Mouse (Mus musculus) G1E-ER4 (cell line): ENCODE results near the gene Tceanc2. TPM values are rescaled to one million over a fixed set of nuclear protein-coding genes. Genes with fewer than 3 reads are reported as not detected.
A peak's percentile ranks its signal among the peaks of the same experiment; 100 is the strongest.

Experiments used
- GATA1 ChIP-seq: IDR thresholded peaks from one replicate; pipeline ENCODE4 v1.8.0; 2012; ENCODE audit warnings: low read length, inconsistent platforms
- polyA plus RNA-seq: library from polyadenylated mRNA; stranded (reverse); fragments of >175 nt; gene quantifications from 2 replicates; pipeline ENCODE4 v1.2.3, GENCODE M21; 2012

Gene Tceanc2
- 11.8 and 22.3 TPM in 2 replicates for polyA plus RNA-seq

DNA sequence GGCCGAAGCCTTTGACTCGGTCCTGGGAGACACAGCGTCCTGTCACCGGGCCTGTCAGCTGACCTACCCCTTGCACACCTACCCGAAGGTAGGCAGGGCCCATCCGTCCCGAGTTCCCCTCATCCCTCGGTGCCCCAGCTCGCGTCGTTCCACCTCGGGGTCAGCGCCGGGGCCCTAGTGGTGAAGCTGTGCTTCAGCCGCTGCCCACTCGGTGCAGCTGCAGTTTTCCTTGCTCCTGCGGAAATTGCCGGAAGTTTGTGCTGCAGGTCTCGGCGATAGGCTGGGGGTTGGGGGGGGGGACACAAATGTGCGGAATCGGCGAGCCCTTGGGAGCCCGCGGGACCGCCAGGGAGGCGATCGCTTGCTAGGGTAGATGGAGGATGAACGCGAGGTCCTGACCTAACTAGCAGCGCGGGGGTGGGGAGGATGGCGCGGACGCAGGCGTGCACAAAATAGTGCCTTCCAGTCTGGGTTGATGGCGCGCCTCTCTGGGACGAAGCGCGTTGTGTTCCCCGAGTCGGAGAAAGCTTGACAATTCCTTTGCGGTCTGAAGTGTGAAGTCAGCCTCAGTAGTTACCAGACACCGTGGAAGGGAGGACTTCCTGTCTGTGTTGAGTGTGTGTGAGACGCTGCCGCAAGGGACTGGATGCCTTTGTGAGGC lies at the start of gene Tceanc2:
TSS of gene Tceanc2 (minus strand) at position 287 of the 661 bp plus-strand sequence.
- TF ChIP-seq GATA1, result no peak

DNA sequence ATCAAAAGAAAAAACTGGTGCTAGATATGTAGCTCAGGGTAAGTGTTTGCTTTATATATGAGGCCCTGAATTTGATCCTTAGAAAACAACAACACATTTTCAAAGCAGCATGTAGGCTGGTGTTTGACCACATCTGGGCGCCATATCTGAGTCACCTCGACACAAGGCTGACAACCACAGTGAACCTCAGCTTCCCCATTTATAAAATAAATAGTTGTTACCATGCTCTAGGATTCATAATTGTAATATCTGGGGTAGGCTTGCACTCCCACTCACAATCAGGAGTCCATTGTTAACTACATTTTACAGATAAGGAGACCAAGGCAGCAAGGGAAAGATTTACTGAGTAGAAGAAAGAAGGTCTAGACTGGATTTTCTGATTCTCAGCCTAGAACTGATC lies 47.4 kb upstream of the Tceanc2 start:
- no peak for TF ChIP-seq GATA1

- no peak for TF ChIP-seq GATA1
Observed at GRCm38 (mm10) chr4:107223225-107224204, 44.6 kb upstream of the Tceanc2 start.

DNA sequence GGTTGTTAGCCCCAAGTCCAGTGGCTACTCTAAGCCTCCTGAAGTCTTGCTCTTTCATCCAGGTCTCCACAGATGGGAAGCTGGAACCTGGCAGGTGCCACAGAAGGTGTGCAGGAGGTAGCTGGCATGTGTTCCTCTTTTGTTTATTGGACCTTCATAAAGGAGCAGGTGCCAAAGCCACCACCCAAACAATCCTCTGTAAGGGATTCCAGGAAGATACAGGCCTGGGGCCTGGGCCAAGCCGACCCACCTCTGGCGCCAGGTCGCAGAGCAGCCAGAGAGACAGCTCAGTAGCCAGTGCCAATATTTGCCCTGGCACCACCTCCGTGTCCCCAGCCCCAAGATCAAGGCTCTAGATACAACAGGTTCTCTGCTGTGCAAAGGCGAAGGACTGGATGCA lies 42.6 kb upstream of the Tceanc2 start:
- TF ChIP-seq GATA1, result no peak

- TF ChIP-seq GATA1, result peak; percentile 37
Observed at GRCm38 (mm10) chr4:107217574-107217973, 38.7 kb upstream of the Tceanc2 start.

- TF ChIP-seq GATA1, result no peak
Observed at GRCm38 (mm10) chr4:107213279-107214011, 34.5 kb upstream of the Tceanc2 start.

DNA sequence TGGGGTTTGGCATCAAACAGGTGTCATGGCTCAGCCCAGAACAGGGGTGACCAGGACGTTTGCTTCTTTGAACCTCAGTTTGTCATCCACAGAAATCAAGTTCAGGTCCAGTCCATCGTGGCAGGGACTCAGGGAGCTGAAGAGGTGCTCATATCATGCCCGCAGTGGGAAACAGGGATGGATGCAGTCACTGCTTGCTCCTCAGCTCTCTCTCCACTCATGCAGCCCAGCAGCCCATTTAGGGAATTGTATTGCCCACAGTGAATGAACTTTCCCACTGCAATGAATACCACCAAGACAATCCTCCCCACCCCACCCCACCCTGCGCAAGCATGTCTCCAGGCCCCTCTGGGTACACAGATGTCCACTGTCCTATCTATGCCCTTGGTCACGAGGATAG lies 33.0 kb upstream of the Tceanc2 start:
- TF ChIP-seq GATA1, result no peak

- TF ChIP-seq GATA1, result no peak
Observed at GRCm38 (mm10) chr4:107211465-107211864, 32.5 kb upstream of the Tceanc2 start.

DNA sequence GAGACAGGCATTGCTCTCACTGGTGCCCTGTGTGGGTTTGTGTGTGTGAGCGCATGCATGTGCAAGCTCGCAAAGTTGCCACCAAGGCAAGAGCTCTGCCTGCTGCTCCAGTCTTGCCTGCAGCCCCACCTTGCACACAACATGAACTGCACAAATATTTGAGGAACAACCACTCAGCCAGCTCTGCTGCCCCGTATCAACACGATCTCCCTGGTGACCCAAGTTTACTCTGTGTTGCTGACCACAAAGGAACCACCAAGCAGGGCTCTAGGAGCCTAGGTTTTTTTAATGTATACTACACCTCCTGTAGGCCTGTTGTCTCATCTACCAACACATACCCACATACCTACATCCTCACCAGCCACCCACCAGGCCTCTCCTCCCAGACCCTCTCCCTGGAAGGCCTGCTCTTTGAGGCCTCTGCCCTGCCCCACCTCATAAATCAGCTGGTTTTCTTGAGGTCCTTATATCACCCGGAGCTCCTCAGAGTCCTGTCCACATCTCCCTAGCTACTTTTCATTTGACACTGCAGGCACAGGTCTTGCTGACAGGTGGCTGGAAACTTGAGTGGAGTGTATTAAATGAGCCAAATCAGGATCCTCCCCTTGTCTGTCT lies 31.7 kb upstream of the Tceanc2 start:
- TF ChIP-seq GATA1, result no peak

GRCm38 (mm10) chr4:107208880-107209279 lies 30.0 kb upstream of the Tceanc2 start, which contains the start of gene Ldlrad1:
Gene Ldlrad1, plus strand, starts transcription at chr4:107209180.
- no peak for TF ChIP-seq GATA1

DNA sequence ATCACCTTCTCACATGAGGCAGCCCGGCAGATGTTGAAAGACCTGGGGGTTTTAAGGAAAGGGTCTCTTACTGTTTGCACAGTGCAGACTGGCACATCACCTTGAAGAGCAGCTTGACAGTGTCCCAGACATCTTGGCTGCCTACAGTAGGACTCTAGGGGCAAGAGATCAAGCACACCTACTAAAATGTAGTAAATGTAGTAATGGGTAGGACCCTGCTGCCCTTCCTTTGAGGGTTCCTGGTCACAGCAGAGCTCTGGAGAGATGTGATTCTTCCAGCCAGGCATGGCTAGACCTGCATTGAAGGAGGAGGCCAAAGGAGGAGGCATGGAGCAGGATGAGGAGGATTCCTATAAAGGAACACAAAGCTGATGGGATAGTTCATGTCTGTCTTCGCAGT lies 28.1 kb upstream of the Tceanc2 start:
- no peak for TF ChIP-seq GATA1

DNA sequence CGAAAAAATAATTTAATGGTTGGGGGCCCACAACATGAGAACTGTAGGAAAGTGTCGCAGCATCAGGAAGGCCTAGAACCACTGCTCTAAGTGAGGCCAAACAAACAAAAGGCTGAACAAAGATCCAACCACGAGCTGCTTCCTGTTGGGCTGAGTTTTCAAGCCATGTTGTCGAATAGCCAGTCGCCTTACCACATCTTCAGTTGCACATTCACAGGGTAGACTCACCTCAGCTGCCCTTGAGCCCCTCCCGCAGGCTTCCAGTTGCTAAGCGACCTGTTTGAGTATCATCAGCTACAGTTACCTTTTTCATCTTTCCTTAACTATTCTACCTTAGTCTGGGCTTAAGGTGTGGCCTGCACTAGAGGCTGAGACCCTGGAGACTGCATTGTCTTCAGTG lies 24.1 kb upstream of the Tceanc2 start:
- TF ChIP-seq GATA1, result no peak

GRCm38 (mm10) chr4:107201779-107202178 lies 22.9 kb upstream of the Tceanc2 start:
- TF ChIP-seq GATA1, result no peak

DNA sequence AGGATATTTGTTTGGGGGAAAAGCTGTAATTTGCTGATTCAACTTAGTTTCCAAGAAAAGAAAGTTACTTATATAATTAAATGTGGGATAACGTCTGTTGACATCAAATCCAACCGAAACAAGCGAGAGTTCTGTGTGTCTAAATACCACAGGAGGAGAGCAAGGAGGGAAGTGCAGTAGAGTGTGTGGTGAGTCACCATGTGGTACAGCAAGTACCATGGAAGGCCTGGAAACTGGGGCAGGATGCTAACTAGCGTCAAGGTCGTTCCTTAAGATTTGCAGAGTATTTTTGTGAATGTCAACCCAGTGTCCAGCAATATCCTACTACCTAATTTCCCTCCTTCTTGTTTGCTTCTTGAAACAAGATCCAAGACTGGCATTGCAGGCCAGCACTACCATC lies 19.2 kb upstream of the Tceanc2 start:
- TF ChIP-seq GATA1, result no peak

DNA sequence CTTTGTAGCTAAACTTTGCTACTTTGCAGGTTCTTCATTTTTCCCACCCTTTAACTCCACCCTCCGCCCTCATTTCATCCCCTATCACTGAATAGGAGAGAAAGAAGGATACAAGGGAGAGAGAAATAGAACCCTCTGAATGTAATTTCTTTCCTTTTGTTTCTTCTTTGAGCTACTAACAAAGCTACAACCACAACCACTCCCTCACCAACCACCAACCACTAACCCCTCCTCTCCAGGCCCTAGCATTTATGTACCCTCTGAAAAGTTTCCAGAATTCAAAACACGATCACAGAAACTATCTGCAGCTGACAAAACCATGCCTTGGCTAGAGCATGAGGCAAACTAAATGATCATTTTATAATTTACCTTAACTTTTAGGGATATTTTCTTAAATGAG lies 17.5 kb upstream of the Tceanc2 start:
- no peak for TF ChIP-seq GATA1
